Mouse (Mus musculus): ENCODE measurements around the gene Glmp. TPM values are rescaled to one million over a fixed set of nuclear protein-coding genes. Genes with fewer than 3 reads are reported as not detected.
"Not testable (repeated sequence)": the region's sequence is repeated elsewhere in the genome, so short reads cannot be mapped to it uniquely, and the experiment has no call there.

Glmp gene
- total RNA-seq, 2 experiments from 2014 or later = 90.8 to 98.8 TPM

DNA sequence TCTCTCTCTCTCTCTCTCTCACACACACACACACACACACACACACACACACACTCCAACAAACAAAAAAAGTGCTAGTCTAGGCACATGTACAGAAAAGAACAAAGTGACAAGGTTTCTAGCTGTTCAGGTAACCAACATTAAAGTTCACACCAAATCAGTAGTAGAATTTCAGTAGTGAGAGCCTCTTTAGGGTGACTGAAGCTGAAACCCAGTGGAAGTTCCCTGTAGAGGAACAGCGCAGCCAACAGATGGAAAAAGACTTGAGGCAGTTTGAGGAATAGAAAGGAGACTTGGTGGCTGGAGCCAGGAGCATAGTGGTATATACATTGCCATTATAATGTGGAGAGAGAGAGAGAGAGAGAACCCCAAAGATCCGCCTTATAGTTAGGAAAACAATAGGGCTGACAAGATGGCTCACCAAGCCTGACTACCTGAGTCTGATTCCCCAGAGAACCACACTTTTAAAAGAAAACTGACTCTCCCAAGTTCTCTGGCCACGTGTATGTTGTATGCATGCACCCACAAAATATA is 10.1 kb downstream of the Glmp start:
- DNase-seq = no peak
- intact Hi-C loops (cut with DNase I) = no loop called here

DNA sequence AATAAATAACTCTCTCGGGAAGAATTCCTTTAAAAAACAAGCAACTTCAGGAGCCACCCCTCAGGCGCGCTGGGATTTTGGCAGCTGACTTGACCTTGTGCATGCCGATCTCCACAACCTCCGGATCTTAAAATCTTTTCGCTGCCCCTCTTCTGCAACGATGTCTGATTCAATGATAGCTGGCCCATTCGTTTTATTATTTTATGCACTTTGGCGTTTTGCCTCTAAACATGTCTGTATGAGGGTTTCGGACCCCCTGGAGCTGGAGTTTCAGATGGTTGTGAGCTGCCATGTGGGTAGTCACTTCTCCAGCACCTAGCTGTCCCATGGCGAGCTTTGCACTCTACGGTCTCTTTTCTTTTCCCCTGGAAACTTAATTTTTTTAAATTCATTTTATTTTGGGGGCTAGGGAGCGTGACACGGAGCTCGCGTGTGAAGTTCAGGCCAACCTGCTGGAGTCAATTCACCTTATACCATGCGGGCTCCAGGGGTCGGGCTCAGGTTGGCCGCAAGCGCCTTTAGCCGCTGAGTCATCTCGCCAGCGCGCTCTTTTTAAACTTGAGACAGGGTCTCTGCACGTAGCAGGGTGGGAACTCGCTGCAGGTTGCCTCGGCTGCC is 10.7 kb downstream of the Glmp start:
- peak in 1 of 2 experiments; percentile 27 for DNase-seq
- intact Hi-C loops (cut with DNase I) = no loop called here

DNA sequence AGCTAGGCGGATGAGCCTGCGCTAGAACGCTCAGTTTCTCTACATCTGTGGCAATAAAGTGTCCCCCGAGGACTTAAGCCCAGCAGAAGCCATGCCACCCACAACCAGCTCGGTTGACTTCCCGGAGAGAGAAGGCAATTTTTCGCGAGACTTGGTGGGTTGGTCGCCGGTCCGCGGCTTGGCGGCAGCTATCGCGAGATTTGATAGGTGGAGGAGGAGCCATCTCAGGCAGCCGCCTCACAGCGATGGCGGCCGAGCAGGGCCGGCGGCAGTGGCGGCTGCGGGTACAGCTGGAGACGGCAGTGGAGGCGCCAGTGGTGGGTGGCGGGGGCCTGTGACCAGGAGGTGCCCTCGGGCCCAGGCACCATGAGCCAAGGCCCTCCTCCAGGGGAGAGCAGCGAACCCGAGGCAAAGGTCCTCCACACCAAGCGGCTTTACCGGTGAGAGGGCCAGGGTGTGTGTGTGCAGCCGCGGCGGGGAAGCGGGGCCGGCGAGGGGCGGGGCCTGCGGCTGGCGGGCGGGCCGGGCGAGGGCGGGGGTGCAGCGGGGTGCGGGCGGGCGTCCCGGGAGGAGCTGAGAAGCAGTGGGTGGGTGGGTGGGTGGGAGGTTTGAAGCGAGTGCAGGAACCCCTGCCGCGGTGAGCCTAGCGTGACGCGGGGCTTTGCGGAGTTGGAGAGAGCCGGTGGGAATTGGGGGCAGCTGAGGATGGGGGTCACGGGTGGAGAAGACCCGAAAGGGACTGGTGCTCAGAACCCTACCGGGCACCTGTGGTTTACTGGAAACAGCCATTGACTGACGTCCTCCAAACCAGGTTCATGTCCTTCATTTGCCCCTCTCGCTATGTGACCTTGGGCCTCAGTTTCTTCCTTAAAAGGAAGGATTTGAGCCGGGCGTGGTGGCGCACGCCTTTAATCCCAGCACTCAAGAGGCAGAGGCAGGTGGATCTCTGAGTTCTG is 11.5 kb downstream of the Glmp start, which contains the start of the genes Tmem79 and Smg5:
Gene Tmem79, minus strand, starts transcription at position 91 of the 956 bp plus-strand sequence.
Gene Smg5, plus strand, starts transcription at position 203 of the 956 bp plus-strand sequence.
- intact Hi-C loops (cut with DNase I) = no loop called here
- DNase-seq = peak; percentile 96 to 97

DNA sequence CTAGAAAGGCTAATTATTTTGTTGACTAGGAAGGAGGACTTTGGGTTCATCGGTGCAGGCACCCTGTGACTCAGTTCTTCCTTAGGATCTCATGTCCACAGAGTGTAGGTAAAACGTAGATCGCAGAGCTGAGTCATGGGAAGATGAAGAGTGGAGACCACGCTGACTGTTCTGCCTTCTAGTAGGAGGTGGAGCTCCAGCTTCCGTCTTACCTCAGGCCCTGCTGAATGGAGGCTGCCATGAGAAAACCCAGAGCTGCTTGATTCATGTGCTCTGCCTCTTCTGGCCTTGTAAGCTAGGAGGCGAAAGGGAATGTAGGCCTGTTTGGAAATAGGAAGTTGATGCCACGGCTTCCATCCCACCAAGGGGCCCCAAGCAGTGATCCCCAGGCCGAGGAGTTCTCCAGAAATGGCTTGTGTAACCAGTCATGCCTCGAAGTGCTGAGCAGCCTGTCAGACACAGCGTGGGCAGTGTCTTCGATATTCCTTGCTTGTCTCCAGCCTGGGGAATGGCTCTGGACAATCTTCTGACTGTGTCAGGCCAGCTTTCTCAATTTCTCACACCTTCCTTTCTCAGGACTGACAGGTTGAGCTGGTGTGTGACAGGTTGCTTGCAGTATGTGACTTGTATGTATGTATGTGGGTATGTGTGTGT is 12.7 kb downstream of the Glmp start:
- DNase-seq = no peak
- intact Hi-C loops (cut with DNase I) = no loop called here

DNA sequence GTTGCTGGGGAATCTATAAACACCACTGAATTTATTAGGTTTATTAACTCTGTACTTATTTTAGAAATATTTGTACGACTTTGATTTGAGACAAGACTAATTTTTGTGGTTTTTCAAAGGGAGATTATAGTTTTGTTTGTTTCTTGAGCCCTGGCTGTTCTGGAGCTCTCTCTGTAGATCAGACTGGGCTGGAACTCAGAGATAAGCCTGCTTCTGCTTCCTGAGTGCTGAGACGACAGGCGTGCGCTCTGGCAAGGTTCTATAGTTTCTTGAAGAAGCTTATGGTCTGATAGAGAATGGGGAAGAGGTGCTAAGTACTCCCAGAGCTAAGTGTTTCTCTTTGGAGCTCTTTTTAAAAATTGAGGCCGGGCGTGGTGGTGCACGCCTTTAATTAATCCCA is 13.5 kb downstream of the Glmp start:
- no peak for DNase-seq
- intact Hi-C loops (cut with DNase I) = no loop called here

DNA sequence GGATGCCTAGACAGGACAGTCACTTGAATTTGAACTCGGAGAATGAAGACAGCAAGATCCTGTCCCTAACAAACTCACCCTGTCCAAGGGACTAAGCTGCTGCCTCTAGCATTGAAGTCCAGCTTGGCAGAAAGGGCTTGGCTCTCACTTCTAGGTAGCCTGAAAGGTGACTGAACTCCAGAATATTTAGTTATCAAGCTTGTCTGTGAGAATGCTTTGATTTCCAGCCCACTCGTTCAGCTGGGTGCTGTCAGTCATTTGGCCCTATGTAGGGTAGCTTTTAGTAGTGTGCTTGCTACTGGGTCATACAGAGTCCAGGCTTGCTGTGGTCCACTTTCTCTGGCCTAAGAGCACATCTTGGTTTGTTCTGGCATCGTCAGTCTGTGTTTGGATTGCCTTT is 14.2 kb downstream of the Glmp start:
- no peak for DNase-seq
- intact Hi-C loops (cut with DNase I) = no loop called here

DNA sequence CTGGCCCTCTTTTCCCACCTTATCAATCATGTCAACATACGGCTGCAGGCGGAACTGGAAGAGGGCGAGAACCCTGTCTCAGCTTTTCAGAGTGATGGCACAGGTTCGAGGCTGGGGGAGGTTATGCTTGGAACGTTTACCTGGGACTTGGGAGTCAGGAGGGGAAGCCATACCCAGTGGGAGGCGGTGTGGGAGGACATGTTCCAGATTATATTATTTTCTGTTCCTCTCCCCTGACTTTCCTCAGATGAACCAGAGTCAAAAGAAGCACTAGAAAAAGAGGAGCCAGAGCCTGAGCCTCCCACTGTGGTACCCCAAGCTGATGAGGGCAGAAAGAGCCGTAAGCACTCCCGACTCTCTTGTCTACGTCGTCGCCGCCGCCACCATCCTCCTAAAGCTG is 25.9 kb downstream of the Glmp start:
- intact Hi-C loops (cut with DNase I) = no loop called here

DNA sequence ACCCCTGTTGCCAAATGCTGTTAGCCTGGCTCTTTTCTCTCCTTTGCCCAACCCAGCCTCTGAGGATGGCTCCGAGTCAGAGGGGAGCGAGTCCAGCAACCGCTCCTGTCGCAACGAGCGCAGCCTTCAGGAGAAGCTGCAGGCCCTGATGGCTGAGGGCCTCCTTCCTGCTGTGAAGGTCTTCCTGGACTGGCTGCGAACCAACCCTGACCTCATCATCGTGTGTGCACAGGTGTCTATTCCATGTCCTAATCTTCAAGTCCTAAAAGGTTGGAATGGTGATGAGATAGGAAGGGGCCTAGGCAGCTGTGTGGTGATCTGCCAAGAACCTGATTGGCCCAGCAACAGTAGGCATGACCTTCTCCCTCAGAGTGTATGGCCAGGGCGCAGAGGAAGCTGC is 28.1 kb downstream of the Glmp start:
- intact Hi-C loops (cut with DNase I) = no loop called here

More for the DNA sequence above, 25.9 kb downstream of the Glmp start:
- DNase-seq = no peak

DNA sequence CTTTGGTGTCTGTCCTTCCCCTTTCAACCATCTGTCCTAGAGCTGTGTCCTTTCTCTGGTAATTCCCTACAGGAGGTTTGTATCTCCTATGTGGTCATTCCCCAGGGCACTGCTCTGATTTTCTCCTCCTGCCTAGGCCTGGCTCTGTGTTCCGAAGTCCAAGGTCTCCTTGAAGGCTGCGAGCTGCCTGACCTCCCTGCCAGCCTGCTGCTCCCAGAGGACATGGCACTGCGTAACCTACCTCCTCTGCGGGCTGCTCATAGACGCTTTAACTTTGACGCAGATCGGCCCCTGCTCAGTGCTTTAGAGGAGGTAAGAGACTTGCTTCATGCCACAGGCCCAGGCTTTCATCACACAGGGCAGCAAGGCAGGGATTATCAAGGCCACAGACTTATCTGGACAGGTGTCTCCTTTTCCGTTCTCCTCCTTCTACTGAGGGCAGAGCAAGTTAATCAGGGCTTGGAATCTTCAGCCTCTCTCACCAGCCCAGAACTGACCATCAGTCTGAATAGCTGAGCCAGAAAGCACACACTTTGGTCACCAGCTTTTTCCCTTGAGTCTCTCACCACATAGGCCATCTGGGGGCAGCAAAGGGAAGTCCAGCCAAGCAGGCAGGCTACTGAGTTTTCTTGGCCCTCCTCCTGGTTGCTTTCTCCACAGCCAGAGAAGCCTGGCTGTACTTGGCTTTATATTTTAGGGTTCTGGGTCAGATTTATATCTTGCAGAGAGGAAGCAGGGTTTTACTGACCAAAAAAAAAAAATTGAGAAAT is 29.8 kb downstream of the Glmp start:
- intact Hi-C loops (cut with DNase I) = no loop called here
- no peak for DNase-seq

More for the DNA sequence above, 28.1 kb downstream of the Glmp start:
- DNase-seq = no peak

DNA sequence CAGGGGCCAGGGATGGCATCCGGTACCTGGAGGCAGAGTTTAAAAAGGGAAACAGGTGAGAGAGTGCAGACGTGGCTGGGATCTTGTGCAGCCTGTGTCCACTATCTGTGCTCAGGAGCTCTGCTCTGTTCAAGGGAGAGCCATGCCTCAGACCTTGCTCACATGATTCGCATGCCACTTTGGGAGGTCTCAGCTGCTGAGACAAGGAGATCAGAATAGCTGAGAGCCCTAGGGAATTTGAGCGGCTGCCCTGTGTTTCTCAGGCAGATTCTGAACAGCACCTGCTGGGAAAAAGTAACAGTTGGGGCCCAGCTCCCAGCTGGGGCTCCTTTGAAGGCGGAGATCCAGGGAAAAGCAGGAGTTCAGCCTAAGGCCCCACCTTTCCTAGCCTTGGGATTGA is 34.8 kb downstream of the Glmp start:
- intact Hi-C loops (cut with DNase I) = no loop called here
- no peak for DNase-seq

DNA sequence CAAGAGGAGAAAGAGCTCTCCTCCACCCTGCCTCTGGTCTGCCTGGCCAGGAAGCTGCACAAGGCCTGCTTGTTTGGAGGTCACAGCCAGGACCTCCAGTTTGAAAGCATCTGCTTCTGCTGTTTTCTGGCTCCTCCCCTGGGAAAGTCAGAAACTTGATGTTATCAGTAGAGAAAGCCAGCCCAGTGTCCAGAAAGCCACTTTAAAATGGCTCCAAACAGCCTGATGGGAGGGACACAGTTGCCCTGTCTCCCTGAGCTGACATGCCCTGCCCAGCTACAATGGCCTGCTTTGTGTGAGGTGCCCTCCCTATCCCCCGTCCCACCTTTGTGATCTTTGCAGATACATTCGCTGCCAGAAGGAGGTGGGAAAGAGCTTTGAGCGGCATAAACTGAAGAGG is 35.2 kb downstream of the Glmp start:
- intact Hi-C loops (cut with DNase I) = no loop called here
- DNase-seq = no peak

DNA sequence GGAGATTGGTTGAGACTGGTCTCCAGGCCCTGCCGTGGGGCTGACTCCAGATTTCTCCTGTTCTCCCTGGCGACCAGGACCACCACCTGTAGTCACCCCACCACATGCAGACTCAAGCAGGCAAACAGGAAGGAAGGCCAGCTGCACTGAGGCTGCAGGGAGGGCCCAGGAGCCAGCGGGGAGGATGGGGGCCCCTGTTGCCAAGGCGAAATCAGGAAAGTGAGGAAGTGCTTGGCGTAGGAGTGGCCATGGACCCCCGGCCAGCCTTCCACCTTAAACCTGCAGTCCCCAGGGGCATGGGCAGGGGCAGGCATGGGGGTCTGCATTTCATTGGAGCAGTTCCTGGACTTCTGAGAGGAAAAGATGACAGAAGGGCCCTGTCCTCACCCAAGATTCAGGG is 36.3 kb downstream of the Glmp start:
- intact Hi-C loops (cut with DNase I) = no loop called here
- no peak for DNase-seq

DNA sequence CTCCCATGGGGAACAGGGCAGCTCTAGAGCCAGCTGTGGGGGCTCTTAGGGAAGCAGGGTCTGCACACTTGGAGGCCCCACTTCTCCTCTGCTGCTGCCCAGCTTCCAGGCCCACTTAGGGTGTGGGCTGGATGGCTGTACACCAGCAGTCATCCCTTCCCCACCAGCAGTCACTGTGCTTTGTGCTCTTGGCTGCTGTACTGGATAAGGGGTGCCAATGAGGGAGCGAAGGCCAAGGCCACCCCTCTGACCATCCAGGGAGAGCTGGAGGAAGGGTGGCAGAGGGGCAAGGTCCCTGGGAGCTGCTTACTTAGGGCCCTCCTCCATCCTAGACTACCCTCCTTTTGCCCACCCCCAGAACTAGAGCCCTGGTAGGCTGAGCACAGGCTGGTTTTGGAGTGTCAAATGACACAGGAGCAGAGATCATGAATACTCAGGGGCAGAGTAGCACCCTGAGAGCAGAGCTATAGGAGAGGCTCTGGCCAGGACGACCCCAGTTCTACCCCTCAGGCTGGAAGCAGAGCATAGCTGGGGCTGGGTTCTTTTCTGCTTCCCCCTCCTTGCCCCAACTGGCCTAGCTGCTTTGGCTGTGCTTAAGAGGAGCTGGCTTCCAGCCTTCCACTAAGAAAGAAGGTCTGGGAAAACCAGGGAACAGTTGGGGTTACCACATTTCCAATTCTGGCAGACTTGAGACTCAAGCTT is 36.9 kb downstream of the Glmp start:
- intact Hi-C loops (cut with DNase I) = no loop called here
- DNase-seq = no peak

DNA sequence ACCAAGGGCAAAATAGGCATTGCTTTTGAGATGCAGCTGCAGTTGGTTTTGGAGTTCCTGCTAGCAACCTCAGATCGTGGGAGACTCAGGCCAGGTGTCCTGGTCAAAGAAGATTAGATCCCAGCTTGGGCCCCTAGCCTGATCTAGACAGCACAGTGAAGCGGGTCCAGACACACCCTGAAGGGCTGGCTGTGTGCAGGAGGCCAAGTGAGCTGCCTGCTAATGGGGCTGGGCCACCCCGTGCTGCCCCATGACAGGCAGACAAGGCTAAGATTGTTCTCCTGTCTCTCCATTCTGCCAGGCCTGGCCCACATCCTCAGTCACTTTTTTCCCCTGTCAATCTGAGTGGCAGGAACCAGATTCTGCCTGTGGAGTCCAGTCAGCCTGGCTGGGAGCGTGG is 38.9 kb downstream of the Glmp start:
- intact Hi-C loops (cut with DNase I) = no loop called here

DNA sequence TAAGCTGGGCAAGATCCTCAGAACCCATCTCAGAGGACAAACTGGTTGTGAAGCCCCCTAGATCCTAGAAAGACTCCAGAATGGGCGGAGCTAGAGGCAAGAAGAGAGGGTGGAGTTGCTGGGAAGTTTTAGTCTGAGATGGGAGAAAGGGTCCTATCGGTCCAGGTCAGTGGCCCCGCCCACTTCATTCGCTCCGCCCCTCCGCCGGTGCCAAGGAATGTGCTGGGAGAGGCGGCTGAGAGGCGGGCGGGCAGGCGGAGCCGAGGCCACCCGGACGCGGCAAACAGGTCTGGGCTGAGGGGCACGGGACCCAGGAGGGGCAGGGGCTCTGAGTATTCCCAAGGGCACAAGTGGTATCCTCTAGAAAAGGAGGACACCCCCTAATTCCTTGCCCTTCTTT is 39.5 kb downstream of the Glmp start, which contains the start of gene Paqr6:
Gene Paqr6, plus strand, starts transcription at position 248 of the 400 bp plus-strand sequence.
- intact Hi-C loops (cut with DNase I) = no loop called here
- peak; percentile 59 to 82 for DNase-seq

More for the DNA sequence above, 38.9 kb downstream of the Glmp start:
- DNase-seq = peak in 1 of 2 experiments; percentile 21

DNA sequence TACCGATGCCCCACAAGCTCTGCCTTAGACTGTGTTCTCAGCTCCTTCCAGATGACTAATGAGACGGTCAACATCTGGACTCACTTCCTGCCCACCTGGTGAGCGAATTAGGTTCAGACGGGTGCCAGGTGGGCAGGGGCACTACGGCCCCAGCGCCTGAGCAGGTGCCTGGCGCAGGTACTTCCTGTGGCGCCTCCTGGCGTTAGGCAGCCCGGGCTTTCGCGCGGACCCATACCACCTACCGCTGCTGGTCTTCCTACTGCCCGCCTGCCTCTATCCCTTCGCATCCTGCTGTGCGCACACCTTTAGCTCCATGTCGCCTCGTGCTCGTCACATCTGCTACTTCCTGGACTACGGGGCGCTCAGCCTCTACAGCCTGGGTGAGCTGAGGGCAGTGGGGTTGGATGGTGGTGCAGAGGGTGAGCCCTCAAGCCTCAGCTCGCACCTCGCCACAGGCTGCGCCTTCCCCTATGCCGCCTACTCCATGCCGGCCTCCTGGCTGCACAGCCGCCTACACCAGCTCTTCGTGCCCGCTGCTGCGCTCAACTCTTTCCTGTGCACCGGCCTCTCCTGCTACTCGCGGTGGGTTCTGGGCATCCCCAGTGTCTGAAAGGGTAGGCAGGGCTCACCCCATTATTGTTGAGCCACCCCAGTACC is 41.0 kb downstream of the Glmp start:
- intact Hi-C loops (cut with DNase I) = no loop called here
- DNase-seq = no peak

DNA sequence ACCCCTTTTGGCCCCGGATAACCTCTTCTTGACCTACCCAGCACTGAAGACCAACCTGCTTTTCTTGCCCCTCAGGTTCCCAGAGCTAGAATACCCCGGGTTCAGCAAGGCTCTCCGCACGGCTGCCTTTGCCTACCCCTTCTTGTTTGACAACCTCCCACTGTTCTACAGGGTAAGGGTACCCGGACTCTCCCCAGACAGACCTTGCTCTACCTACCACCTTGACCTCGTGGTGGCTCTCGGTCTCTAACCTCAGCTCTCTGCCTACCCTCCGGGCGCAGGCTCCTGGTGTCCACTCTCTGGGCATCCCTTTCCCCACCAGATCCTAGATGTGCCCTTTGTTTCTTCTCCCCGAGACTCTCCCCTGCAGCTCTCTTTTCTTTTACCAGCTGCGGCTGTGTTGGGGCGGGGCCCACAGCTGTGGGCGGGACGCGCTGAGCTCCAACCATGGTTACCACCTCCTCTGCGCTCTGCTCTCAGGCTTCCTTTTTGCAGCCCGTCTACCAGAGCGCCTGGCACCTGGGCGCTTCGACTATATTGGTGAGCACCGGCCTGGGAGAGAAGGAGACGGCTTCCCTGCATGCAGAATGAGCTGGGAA is 42.1 kb downstream of the Glmp start:
- peak in 1 of 2 experiments; percentile 53 for DNase-seq
- intact Hi-C loops (cut with DNase I) = not testable (repeated sequence)

DNA sequence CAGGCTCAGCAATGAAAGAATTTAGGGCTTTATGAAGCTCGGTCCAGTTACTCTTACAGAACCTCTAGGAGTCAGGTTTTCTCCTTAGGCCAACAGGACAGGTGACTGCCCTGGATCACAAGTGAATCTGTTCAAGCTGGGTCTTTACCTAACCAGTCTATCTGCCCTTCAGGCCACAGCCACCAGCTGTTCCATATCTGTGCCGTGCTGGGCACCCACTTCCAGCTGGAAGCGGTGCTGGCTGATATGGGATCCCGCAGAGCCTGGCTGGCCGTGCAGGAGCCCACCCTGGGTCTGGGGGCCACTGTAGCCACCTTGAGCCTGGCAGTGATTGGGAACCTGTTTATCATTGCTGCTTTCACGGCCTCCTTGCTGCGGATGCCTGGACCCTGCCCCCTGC is 42.7 kb downstream of the Glmp start:
- DNase-seq; intact Hi-C loops (cut with DNase I): not testable (repeated sequence)
